Mouse (Mus musculus) cerebellum, postnatal 36 days (tissue): ENCODE measurements around the gene Pgk1.
A peak's percentile ranks its signal among the peaks of the same experiment; 100 is the strongest.
"Not testable (repeated sequence)": the region's sequence is repeated elsewhere in the genome, so short reads cannot be mapped to it uniquely, and the experiment has no call there.

Experiments
- DNase-seq, 2 experiments: peaks; one replicate each; pipeline ENCODE4 v3.0.0; 2021 to 2022; ENCODE audit warnings: mixed read lengths in 2 of 2

The Pgk1 gene

GRCm38 (mm10) chrX:106186713-106187649 lies at the start of gene Pgk1:
Gene Pgk1, plus strand, starts transcription at chrX:106187100.
- peak; percentile 83 to 93 for DNase-seq

GRCm38 (mm10) chrX:106139309-106140070 lies 47.4 kb upstream of the Pgk1 start:
- DNase-seq = no peak

DNA sequence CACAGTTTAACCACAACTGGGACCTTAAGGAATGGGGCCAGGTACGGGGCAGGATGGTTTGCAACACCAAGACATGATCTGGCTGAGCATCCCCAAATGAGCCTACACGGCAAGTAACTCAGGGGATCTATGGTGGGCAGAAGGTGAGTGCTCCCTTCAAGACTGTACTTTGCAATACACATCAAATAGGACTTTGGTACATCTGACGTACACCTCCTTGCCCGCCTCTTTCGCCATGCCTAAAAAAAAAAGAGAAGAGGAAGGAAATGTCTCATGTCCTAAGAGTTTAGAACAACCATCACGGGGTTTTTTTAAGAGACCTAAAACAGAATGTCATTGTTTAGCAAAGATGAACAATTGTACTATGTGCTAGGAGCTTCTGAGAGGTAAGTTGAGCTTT lies 44.0 kb upstream of the Pgk1 start, which contains the start of gene Tlr13:
Tlr13 (plus strand) TSS at position 269 of the 400 bp plus-strand sequence.
- DNase-seq = no peak

DNA sequence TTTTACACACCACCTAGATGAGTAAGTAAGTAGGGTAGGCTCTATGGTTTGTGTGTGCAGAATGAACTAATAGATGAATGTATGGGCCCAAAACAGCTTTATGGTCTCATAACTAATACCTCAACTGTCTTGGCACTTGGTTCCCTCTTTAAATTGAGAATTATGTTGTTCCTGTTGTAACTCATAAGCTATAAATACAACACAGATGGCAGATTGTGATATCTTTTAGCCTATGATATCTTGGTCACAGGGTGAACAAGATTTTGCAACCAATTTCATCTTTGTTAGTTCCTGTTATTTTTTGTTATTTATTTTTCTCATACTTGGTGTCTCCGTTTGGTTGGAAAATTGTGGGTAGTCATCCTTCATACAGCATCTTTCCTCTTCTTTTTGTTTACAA lies 38.7 kb upstream of the Pgk1 start:
- no peak for DNase-seq

- no peak for DNase-seq
Observed at GRCm38 (mm10) chrX:106149460-106149859, 37.4 kb upstream of the Pgk1 start.

- no peak for DNase-seq
Observed at GRCm38 (mm10) chrX:106154180-106154586, 32.7 kb upstream of the Pgk1 start.

- no peak for DNase-seq
Observed at GRCm38 (mm10) chrX:106155892-106156291, 31.0 kb upstream of the Pgk1 start.

- DNase-seq = no peak
Observed at GRCm38 (mm10) chrX:106163995-106164394, 22.9 kb upstream of the Pgk1 start.

GRCm38 (mm10) chrX:106164555-106164954 lies 22.3 kb upstream of the Pgk1 start:
- DNase-seq = no peak

DNA sequence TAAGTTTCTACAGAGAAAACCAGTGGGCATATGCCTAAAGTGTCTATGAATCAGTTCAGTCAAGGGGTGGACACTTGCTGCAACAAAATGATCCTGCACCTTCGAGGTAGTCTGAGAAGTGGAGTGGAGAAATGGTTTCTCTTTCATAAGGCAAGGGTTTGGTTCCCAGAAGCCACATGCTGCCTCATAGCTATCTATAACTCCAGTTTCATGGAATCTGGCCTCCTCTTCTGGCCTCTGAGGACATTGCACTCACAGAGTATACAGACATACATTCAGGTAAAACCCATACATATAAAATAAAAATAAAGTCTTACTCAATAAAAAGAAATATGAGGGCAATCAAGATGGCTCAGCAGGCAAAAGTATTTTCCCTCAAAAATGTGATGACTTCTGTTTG lies 21.8 kb upstream of the Pgk1 start:
- no peak for DNase-seq

GRCm38 (mm10) chrX:106171106-106171852 lies 15.6 kb upstream of the Pgk1 start:
- peak; percentile 70 to 72 for DNase-seq

- no peak for DNase-seq
Observed at GRCm38 (mm10) chrX:106171853-106172154, 15.1 kb upstream of the Pgk1 start.

DNA sequence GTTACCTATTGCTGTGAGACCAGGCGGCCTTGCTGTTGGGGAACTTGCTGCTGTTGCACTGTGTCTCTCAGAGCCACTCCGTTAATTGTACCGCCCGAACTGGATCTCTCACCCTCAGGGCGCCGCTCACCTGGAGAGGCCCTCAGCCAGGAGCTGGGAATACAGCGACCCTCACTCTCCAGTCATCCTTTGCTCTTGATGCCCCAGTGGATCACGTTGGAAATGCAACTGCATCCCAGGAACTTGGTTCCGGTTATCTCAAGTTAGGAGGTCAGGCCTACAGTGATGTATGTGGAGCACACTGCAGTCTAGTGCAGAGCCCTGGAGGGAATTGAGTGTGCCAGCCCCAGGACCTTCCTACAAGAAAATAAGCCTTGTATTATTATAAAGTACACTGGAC lies 10.6 kb upstream of the Pgk1 start:
- no peak for DNase-seq

- DNase-seq = no peak
Observed at GRCm38 (mm10) chrX:106184279-106184678, 2.6 kb upstream of the Pgk1 start.

GRCm38 (mm10) chrX:106185706-106186105 lies 1.2 kb upstream of the Pgk1 start:
- no peak for DNase-seq

DNA sequence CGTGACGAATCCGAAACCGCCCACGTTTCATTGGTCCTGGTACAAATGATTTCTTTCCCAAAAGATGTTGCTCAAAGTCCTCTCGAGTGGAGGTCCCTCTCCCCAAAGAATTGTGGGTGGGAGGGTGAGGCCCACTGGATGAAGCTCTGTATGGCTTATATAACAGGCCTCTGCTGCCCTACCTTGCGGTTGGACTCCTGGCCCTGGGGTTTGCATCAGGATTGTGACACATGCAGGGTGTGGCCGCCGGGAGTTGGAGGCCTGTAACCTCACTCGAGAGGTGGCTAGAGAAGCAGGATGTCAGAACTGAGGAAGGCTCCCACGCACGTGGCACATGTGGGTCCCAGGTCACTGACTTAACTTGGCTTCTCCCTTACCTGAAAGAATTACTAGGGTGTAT lies 837 bp downstream of the Pgk1 start:
- peak; percentile 9 to 21 for DNase-seq

DNA sequence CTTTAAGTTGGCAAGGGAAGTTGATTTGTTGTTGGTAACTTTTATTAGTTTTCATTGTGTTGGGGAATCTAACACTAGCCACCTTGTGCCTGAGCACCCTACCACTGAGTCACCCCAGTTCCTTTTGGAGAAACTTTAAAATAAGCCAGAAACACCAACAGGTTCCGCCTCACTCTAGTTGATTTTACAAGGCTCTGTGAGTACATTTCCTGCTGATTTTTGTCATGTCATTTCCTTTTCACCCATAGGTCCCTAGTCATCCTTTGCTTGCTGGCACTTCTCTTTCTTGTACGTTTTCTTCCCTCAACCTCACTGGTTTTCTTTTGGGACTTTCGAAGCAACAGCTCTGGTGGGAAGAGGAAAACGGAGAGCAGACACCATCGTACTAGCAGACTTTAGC lies 2.5 kb downstream of the Pgk1 start:
- no peak for DNase-seq

DNA sequence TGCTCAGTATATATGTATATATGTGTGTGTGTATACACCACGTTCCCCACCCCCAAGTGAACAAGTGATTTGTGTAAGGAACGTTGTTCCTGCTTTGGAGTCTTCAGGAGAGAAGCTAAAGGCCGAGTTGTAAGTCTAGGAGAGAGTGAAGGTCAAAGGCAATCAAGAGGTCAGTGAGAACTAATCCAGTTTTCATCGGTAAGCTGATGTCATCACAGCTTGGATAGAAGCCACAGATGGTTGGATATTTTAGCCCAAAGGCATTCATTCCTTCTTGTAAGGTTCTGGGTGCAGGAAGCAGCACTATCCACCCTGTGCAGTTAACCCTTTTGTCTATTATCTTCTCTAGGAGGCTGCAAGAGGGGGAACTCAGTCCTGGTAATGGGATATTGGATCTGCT lies 3.2 kb downstream of the Pgk1 start:
- no peak for DNase-seq

DNA sequence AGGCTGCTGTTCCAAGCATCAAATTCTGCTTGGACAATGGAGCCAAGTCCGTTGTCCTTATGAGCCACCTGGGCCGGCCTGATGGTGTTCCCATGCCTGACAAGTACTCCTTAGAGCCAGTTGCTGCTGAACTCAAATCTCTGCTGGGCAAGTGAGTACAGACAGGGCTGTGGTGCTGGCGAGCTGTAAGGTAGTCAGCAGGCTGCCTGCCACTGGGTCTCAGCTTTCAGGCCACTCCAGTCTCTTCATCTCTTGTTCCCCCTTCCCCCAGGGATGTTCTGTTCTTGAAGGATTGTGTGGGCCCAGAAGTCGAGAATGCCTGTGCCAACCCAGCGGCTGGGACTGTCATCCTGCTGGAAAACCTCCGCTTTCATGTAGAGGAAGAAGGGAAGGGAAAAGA lies 7.5 kb downstream of the Pgk1 start:
- not testable (repeated sequence) for DNase-seq

DNA sequence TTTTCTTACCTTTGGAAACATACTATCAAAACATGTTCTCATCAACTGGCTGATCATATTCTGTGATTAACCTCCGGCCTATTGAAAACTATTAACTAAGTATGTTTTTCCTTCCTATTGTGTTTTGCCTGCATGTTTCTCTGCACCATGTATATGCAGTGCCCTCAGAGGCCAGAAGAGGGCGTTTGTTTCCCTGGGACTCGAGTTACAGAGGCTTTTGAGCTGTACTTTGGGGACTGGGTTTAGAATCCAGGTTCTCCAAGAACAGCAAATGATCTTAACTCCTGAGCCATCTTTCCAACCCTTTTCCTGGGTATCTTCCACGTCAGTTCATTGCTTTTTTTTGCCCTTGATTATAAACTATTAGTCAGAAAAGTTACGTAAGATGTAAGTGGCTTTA lies 10.4 kb downstream of the Pgk1 start:
- no peak for DNase-seq

DNA sequence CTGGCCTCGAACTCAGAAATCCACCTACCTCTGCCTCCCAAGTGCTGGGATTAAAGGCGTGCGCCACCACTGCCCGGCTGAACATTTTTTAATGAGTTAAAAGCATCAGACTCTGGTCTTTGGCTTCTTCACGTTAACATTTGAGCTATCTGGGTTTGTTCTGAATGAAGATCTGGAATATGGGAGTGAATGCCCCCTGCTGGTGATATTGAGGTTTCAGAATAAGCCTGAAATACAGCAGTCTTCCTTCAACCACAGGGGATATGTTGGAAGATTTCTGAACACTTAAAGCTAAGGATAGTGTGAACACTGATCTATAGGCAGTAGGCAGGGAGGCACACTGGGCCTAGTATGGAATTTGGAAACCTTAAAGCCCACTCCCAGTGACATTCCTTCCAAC lies 12.0 kb downstream of the Pgk1 start:
- no peak for DNase-seq

DNA sequence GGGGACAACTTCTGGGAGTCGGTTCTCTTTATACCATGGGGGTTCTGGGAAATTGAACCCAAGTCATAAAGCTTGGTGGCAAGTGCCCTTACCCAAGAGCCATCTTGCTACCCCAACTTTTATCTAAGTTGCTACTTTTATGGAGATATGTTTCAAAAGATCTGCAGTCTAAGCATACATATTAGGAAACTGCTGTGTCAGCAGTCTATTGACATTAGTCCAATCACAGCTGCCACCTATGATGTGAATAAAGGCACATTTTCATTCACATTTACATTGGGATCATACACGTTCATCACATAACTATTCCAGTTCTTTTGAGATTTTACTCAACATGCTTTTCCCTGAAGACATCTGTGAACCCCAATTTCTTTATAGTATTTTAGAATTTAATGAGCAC lies 22.2 kb downstream of the Pgk1 start:
- no peak for DNase-seq
